Mouse (Mus musculus) G1E-ER4 (cell line): ENCODE data around the gene Gm49403. TPM values are rescaled to one million over a fixed set of nuclear protein-coding genes. Genes with fewer than 3 reads are reported as not detected.
A peak's percentile ranks its signal among the peaks of the same experiment; 100 is the strongest.

Experiments
- GATA1 ChIP-seq: IDR thresholded peaks from one replicate; pipeline ENCODE4 v1.8.0; 2012; ENCODE audit warnings: low read length, inconsistent platforms
- polyA plus RNA-seq: library from polyadenylated mRNA; stranded (reverse); fragments of >175 nt; gene quantifications from 2 replicates; pipeline ENCODE4 v1.2.3, GENCODE M21; 2012

The Gm49403 gene
- polyA plus RNA-seq, 1 experiment, result not detected

DNA sequence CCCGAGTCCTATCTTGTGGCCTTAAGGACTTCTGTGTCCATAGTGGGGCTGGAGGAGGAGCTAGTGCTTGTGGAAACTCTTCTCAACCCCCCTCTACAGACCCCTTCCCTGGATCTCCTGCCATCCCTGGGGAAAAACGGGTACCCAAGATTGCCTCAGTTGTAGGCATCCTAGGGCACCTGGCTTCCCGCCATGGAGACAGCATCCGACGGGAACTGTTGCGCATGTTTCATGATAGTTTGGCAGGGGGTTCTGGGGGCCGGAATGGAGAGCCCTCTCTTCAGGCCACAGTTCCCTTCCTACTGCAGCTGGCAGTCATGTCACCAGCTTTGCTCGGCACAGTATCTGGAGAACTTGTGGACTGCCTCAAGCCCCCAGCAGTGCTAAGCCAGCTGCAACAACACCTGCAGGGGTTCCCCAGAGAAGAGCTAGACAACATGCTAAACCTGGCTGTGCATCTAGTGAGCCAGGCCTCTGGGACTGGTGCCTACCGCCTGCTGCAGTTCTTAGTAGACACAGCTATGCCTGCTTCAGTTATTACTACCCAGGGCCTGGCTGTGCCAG is 11.7 kb downstream of the Gm49403 start:
- TF ChIP-seq GATA1, result no peak

DNA sequence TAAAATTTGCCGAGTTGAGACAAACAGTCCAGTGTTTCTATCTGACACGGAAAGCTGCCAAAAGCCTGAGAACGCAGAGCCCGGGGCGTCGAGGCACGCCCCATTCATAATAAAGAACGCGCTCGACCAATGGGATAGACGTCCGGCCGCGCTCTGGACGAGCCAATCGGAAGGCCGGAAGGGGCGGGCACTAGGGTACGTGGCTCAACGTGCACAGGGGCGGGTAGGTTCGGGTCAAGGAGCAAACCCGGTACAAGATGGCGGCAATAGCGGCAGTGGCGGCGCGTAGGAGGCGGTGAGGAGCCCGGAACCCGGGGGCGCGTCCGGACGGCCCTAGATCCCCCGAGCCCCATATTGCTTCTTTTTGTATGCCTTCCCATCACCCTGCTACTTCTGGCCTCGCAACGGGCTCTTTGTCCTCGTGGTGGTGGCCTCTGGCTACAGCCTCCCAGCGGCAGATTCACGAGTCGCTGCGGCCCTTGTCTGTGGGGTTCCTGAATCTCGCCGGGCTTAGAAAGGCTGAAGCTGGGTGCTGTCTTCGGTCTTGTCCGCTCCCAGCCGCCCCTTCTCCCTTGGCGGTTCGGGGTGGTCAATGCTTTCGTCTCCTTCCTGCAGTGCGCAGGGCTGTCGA is 14.2 kb downstream of the Gm49403 start, which contains the start of gene Ganab:
Ganab (plus strand) TSS at position 207 of the 631 bp plus-strand sequence.
- TF ChIP-seq GATA1, result no peak

DNA sequence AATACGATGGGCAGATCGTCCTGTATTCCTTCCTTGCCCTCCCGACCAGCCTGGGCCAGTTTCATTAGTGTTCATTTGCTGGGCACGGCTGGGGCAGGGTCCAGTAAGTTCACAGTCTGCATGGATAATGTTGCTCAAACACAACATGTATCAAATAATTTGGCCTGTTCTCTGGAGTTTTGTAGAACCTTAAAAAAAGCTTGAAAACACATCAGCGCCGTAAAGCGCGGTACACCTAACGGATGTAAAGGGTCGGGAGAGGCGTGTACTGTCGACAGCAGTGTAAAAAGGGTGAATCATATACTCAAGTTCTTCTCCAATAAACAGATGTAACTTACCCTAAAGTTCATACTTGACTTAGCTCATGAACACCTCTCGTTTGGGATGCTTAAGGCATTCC is 14.8 kb downstream of the Gm49403 start:
- TF ChIP-seq GATA1, result no peak

DNA sequence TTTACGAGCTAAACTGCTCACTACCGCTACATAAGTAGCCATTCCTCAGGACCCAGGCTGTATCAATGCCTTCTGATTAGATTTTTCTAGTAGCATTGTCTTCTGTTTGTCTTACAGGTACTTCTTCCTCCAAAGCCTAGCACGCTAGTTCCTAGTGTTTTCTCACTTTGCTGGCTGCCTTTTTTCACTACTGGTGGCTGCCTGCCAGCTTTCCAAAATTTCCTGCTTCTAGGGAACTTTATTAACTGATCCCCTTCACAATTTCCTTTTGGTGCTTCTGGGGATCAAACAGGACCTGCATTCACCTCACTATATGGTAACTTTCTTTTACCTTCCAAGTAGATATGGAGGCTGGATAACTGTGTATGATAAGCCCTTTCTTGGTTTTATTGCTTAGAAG is 15.3 kb downstream of the Gm49403 start:
- no peak for TF ChIP-seq GATA1

DNA sequence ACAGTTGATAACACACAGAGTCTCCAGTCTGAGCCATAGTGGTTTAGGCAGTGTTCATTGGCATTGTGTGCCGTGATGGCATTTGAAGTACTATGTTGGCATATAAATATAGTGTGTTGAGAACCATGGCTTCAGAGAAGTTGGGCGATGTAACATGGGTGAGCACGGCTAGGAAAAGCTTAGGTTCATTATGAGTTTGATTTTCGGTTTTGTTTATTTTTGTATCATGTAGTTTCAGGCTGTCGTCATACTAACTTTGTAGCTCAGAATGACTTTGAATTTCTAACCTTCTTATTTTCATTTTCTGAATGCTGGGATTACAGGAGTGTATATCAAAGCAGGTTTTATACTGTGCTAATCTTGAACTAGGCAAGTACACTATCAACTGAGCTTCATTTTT is 19.7 kb downstream of the Gm49403 start:
- no peak for TF ChIP-seq GATA1

DNA sequence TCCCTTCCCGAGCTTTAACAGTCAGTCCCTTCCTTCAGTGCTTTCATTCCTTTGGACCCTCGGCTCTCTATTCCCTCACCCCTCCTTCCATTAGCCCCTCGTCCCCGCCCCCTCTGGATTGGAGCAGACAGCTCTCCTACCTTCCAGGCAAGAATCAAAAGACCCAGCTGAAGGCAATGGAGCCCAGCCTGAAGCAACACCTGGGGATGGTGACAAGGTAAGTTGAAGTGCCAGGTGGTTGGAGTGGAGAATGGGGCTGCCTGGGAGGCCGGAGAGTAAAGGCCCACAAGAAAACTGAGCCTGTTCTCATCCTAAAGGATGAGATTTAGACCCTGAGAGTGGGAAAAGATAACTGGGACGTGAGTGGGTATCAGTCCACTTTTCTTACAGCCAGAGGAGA is 24.8 kb downstream of the Gm49403 start:
- no peak for TF ChIP-seq GATA1

DNA sequence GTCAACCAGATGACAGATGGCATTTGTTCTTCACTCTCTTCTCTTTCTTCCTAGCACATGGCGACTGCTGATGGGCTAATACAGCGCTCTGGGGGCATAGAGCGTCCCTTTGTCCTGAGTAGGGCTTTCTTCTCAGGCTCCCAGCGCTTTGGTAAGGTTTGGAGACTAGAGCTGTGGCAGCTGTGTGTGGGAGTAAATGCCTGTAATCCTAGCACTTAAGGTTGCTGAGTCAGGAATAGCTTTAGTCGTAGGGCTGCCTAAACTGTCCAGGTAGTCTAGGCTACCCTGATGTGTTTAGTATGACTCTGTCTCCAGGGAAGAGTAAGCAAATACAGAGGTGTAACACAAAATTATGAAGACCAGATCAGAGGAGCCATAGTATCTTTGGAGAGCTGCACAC is 28.1 kb downstream of the Gm49403 start:
- TF ChIP-seq GATA1, result no peak

DNA sequence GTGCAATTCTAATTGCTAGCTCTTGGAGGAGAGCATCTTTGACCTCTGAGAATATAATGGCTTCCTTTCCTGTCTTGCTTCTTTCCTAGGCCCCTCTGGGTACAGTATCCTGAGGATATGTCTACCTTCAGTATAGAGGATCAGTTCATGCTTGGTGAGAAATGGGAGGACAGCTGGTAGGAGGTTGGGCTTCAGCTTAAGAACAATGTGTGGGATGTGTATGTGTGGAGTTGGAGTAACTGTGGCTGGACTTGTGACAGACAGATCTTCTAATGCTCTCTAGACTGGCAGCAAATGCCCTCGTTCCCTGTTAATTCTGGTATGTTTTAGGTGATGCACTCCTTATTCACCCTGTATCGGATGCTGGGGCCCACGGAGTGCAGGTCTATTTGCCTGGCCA is 30.5 kb downstream of the Gm49403 start:
- no peak for TF ChIP-seq GATA1

DNA sequence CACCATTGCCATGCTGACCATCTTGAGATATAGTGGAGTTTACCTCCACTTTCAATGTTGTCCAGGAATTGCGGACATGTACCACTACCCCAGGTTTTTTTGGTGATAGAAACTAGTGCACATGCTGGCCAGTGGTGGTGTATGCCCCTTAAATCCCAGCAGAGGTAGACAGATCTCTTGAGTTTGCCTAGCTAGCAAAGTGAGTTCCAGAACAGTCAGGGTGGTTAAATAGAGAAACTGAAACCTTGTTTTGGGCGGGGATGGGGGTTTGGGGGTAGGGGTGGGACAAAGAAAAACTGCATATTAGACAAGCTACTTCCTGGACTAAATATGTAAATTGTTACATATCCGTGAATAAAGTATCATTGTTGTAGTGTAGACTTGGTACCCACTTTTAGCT is 35.3 kb downstream of the Gm49403 start:
- no peak for TF ChIP-seq GATA1

DNA sequence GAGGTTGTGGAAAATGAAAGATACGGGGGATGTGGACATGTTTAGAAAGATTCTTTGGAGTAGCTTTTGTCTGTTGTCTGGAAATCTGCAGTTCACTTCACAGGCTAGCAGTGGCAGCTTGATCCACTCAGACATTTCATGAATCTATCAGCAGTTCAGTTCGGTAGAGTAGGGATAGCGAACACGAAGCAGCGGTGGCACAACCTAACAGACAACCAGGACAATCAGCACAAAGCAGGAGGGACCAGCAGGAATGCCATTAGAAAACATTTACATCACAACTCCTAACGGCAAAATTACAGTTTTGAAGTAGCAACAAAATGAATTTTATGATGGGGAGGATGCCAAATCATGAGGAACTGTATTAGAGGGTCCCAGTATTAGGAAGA is 35.9 kb downstream of the Gm49403 start:
- no peak for TF ChIP-seq GATA1

DNA sequence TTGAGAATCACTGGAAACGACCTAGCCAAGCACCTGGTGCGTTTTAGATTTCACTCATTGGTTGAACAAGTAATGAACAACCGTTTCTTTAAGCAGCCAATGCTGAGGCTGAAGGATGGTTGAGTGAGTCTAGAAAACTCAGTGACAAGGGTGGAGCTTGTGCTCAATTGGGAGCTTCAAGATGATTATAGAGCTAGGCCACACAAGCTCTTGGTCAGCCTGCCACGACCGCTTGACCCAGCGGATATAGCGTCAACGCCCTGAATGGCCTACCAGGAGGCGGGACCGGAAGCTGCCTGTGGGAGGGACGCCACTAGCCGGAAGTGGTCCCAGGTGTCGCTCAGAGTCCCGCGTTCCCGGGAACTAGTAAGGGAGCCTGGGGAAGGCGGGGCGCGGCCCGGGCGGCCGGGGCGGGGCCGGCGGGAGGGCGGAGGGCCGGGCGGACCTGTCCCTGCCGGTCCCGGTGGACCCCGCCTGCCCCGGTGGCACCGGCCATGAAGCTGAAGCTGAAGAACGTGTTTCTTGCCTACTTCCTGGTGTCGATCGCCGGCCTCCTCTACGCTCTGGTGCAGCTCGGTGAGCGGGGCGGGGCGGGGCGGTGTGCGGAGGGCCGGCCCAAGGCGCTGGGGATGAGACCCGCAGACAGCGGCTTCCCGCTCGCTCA is 36.5 kb downstream of the Gm49403 start, which contains the start of gene B3gat3:
B3gat3 (plus strand) TSS at position 302 of the 664 bp plus-strand sequence.
- TF ChIP-seq GATA1, result no peak

DNA sequence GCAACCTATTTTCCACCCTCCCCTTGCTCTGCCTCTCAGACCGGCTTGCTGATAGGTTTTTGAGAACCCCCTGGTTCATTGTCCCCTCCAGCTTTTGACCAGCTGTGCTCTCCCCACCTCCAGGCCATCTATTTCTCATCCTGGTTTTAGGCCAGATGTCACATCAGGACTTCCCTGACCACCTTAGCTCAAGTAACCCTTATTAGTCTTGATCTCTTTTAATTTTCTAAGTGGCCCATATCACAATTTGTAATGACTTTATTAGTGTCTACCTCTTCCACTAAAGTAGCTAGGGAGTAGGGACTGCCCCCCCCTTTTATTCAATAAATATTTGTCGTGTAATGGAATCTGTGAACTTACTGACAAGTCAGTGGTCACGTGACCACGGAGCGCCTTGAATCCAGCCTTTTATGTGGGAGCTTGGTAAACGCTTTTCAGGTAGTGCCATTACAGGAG is 37.1 kb downstream of the Gm49403 start:
- TF ChIP-seq GATA1, result no peak

DNA sequence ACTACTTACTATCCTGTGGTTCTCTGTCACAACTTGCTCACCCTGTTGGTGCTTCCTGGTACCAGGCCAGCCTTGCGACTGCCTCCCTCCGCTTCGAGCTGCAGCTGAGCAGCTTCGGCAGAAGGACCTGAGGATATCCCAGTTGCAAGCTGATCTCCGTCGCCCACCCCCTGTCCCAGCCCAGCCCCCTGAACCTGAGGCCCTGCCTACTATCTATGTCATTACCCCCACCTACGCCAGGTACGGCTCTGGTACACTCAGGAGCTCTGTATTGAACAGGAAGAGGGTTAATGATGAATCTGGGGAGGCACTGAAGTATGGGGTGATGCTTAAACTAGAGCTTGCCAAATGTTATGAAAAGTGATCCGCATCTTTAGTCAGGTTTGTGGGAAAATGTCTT is 38.0 kb downstream of the Gm49403 start:
- TF ChIP-seq GATA1, result no peak

DNA sequence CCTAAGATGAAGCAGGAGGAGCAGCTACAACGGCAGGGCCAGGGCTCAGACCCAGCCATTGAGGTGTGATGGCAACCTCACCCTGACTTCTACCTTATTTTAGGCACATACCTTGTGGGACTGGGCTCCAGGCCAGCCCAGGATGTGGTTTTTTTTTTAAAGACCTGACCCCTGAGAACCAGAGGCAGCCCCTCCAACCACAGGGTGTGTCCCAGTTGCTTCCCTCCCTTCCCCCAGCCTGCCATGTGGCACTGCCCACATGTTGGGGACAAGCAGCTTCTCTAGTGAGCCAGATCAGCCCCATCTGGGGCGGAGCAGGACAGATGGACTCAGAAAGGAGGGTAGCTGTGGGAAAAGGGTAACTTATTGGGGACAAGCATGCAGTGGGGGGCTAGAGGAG is 43.0 kb downstream of the Gm49403 start:
- TF ChIP-seq GATA1, result no peak

DNA sequence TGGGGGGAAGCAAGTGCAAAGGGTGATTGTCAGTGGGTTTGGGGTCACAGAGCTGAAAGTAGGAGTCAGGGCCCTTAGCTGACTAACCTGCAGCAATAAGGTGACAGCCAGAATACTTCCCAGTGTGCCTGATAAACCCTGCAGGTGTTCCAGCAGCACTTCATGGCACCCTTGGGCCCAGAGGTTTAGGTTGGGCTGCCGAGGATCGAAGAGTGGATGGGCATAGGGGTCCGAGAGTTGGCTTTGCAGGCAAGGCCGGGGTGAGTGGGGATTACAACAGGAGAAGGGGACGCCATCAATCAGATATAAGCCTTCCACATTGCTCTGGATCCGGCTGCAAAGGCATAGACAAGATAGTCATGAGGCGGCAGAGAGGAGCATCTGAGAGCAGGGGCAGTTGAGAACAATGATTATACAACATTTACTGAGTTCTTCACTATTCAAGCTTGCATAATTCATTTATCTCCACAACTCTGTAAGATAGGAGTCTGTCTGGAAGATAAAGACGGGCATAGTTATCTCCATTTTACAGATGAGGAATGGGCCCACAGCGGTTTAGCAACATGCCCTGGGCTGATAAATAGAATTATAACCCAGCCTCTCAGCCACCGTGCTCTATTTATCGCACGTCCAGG is 44.3 kb downstream of the Gm49403 start:
- peak; percentile 99 for TF ChIP-seq GATA1

DNA sequence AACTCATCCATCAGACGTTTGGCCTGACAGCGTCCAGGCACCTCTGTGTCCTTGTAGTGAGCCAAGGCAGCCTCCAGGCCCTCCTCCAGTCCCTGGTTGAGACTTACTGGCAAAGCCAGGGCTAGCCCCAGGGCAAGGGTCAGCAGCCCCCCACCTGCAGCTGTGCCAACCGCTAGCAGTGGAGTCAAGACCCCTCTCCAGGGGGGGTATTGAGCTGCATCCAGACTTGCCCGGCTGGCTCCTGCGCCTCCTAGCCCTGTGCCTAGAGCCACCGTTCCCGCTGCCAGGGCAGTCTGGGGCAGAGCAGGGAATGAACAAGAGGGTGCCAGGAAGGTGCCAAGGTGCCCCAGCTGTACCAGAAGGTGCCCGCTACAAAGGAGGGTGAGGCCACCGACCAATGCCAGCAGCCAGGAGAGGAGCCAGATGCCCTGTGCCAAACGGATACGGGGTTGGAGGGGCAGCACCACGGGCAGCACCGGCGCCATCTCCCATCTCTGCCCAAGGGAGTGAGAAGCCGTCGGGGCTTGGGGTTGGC is 45.0 kb downstream of the Gm49403 start:
- no peak for TF ChIP-seq GATA1
